Mouse (Mus musculus) lung, postnatal 0 days (tissue): ENCODE measurements around the gene Ptpro.

Experiments
- CTCF ChIP-seq: IDR thresholded peaks from 2 replicates; pipeline ENCODE4 v1.5.1; 2016; ENCODE audit warnings: antibody characterized with exemption, mild to moderate bottlenecking
- EP300 ChIP-seq: IDR thresholded peaks from 2 replicates; pipeline ENCODE4 v1.6.1; 2016; ENCODE audit warnings: antibody characterized with exemption, mild to moderate bottlenecking, control low read depth

DNA sequence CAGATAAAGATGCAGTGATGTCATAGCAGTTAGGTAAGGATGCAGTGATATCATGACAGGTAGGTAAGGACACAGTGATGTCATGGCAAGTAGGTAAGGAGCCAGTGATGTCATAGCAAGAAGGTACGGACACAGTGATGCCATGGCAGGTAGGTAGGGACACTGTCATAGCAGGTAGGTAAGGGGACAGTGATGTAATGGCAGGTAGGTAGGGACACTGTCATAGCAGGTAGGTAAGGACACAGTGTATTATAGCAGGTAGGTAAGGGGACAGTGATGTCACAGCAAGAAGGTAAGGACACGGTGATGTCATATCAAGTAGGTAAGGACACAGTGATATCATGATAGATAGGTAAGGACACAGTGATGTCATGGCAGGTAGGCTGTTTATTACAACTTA is 244.4 kb downstream of the Ptpro start:
- no peak for TF ChIP-seq CTCF
- no peak for TF ChIP-seq EP300
